Mouse (Mus musculus): ENCODE data around the gene Ndufa13. TPM values are rescaled to one million over a fixed set of nuclear protein-coding genes. Genes with fewer than 3 reads are reported as not detected.

Gene Ndufa13
- polyA plus RNA-seq, 1 experiment from 2014 or later: 170 TPM

DNA sequence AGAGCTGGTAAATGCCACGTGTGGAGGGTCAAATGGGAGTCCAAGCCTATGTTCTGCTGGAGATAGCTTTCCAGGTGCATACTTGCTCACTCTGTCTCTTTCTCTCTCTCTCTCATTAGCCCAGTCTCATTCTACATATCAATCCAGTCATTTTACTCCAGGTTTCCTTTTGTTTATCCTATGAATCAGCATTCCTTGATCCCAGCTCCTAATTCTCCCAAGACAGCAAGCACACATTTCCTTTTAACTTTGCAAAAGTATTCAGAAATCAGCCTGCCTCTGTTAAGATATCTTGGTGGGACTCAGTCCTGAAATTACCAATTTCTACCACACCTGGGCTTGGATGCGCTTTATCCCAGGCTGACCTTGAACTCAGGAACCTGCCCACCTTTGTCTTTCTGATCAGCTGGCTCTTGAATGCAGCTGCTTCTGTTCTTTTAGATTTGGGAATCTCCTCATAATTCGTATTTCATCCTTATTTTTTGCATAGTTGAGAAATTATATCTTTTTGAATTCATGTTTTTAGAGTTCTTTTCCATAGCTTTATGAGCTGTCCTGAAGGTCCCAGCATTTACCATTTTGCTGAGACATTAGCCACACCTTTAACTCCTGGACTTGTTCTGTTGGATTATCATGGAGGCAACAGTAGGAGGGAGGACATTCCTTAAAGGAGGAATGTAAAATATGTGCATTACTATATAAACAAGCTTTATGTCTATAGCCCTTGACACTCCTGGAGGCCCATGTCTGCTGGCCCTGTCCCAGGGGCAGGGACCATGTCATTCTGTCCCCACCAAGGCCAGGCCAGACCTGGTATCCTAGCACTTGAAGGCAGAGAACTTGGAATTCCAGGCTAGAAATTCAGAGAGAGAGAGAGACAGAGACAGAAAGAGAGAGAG lies 54.9 kb downstream of the Ndufa13 start:
- WGBS: 85% methylated on average over 3 of the region's 3 CpGs
- Histone ChIP-seq H3K27me3 (ENCODE audit: control insufficient read depth, insufficient read depth, low read length) (no peaks in the 10 kb centered on the region), H3K36me3 (ENCODE audit: control insufficient read depth, insufficient read depth, low read length) (no peaks in the 10 kb centered on the region), H3K4me2 (ENCODE audit: low read length) (no peak overlapping the region), H3K4me3 (replicated peaks; ENCODE audit: low read depth, low read length) (no peak overlapping the region), H3K9ac (replicated peaks; ENCODE audit: low read length) (no peak overlapping the region), H3K9me3 (ENCODE audit: control insufficient read depth, low read length) (no peaks in the 10 kb centered on the region), H3K27ac (replicated peaks; ENCODE audit: low read depth, low read length) (no peak overlapping the region), H3K4me1 (ENCODE audit: control insufficient read depth, insufficient read depth, low read length) (no peaks in the 10 kb centered on the region)
- DNase-seq (no peak), ATAC-seq (ENCODE audit: low FRiP score, low TSS enrichment) (no peak)

Other genes starting within 250 kb of the Ndufa13 start
- 1.6 and 1.9 TPM in 2 replicates for gene Zfp964, start 248.1 kb downstream of the Ndufa13 start, polyA plus RNA-seq (2014; fragmentation: Nextera tagmentation; extraction: Ambion mirVana)
- gene Zfp869, start 191.8 kb downstream of the Ndufa13 start, polyA plus RNA-seq (2014; fragmentation: Nextera tagmentation; extraction: Ambion mirVana): 23.4 and 31.7 TPM in 2 replicates
- 9.6 and 10.6 TPM in 2 replicates for gene Zfp963, start 152.6 kb downstream of the Ndufa13 start, polyA plus RNA-seq (2014; fragmentation: Nextera tagmentation; extraction: Ambion mirVana)
- not detected in 2 replicates for gene Gm20422, start 127.7 kb downstream of the Ndufa13 start, polyA plus RNA-seq (2014; fragmentation: Nextera tagmentation; extraction: Ambion mirVana)
- gene Atp13a1, start 111.4 kb downstream of the Ndufa13 start, polyA plus RNA-seq (2014; fragmentation: Nextera tagmentation; extraction: Ambion mirVana): 49.6 and 50.6 TPM in 2 replicates
- gene Zfp866, start 111.4 kb downstream of the Ndufa13 start, polyA plus RNA-seq (2014; fragmentation: Nextera tagmentation; extraction: Ambion mirVana): 40.1 and 50.4 TPM in 2 replicates
- 26.0 and 33.2 TPM in 2 replicates for gene Gmip, start 93.9 kb downstream of the Ndufa13 start, polyA plus RNA-seq (2014; fragmentation: Nextera tagmentation; extraction: Ambion mirVana)
- 1.2 TPM in 2 replicates for gene Lpar2, start 80.1 kb downstream of the Ndufa13 start, polyA plus RNA-seq (2014; fragmentation: Nextera tagmentation; extraction: Ambion mirVana)
- gene Pbx4, start 70.1 kb downstream of the Ndufa13 start, polyA plus RNA-seq (2014; fragmentation: Nextera tagmentation; extraction: Ambion mirVana): 62.3 and 78.2 TPM in 2 replicates
- 3.1 and 4.6 TPM in 2 replicates for gene Cilp2, start 14.9 kb downstream of the Ndufa13 start, polyA plus RNA-seq (2014; fragmentation: Nextera tagmentation; extraction: Ambion mirVana)
- 5.1 TPM in 2 replicates for gene Tssk6, start 374 bp downstream of the Ndufa13 start, polyA plus RNA-seq (2014; fragmentation: Nextera tagmentation; extraction: Ambion mirVana)
- 8.4 and 11.9 TPM in 2 replicates for gene Yjefn3, start 154 bp upstream of the Ndufa13 start, polyA plus RNA-seq (2014; fragmentation: Nextera tagmentation; extraction: Ambion mirVana)
- gene Gatad2a, start 93.8 kb upstream of the Ndufa13 start, polyA plus RNA-seq (2014; fragmentation: Nextera tagmentation; extraction: Ambion mirVana): 22.6 and 28.1 TPM in 2 replicates
- gene Mau2, start 140.2 kb upstream of the Ndufa13 start, polyA plus RNA-seq (2014; fragmentation: Nextera tagmentation; extraction: Ambion mirVana): 65.2 and 76.3 TPM in 2 replicates
- 49.2 and 52.7 TPM in 2 replicates for gene Sugp1, start 140.3 kb upstream of the Ndufa13 start, polyA plus RNA-seq (2014; fragmentation: Nextera tagmentation; extraction: Ambion mirVana)
- 2.0 and 2.1 TPM in 2 replicates for gene Tm6sf2, start 170.4 kb upstream of the Ndufa13 start, polyA plus RNA-seq (2014; fragmentation: Nextera tagmentation; extraction: Ambion mirVana)
- 1.2 and 1.3 TPM in 2 replicates for gene Hapln4, start 180.9 kb upstream of the Ndufa13 start, polyA plus RNA-seq (2014; fragmentation: Nextera tagmentation; extraction: Ambion mirVana)
- gene Ncan, start 218.3 kb upstream of the Ndufa13 start, polyA plus RNA-seq (2014; fragmentation: Nextera tagmentation; extraction: Ambion mirVana): 135 and 147 TPM in 2 replicates
- 25.8 and 43.4 TPM in 2 replicates for gene Nr2c2ap, start 228.8 kb upstream of the Ndufa13 start, polyA plus RNA-seq (2014; fragmentation: Nextera tagmentation; extraction: Ambion mirVana)
- gene Rfxank, start 236.6 kb upstream of the Ndufa13 start, polyA plus RNA-seq (2014; fragmentation: Nextera tagmentation; extraction: Ambion mirVana): 6.7 and 7.5 TPM in 2 replicates
- gene Borcs8, start 236.9 kb upstream of the Ndufa13 start, polyA plus RNA-seq (2014; fragmentation: Nextera tagmentation; extraction: Ambion mirVana): 64.2 and 71.2 TPM in 2 replicates
- 0.46 and 0.50 TPM in 2 replicates for gene Mef2b, start 237.2 kb upstream of the Ndufa13 start, polyA plus RNA-seq (2014; fragmentation: Nextera tagmentation; extraction: Ambion mirVana)